In genomic region chr13:34647221-34647620, GRCm38 (mm10) we compare ENCODE assay signal across 14 mouse cellular contexts. TPM values are rescaled to one million over a fixed set of nuclear protein-coding genes. Genes with fewer than 3 reads are reported as not detected.
"Had no signal": no experiment of that assay in that cellular context is flagged by ENCODE, and none has a peak within 500 bp of the region (broad histone marks: within the 10 kb centered on the region; RNA-seq: fewer than 3 reads in every experiment).

No protein-coding gene starts in this region.

- H3K9me3 ChIP-seq: limb, embryonic 12.5 days; midbrain, embryonic 13.5 days; stomach, embryonic 15.5 days had no signal

- DNase-seq: layer of hippocampus, adult 9-11 months; layer of hippocampus, postnatal 36 days; liver; lung, adult 2 months; lung, postnatal 36 days; right cerebral cortex, postnatal 14 days; thymus, adult 2 months; thymus, postnatal 25 days had no signal

- H3K36me3 ChIP-seq: limb, embryonic 12.5 days; midbrain, embryonic 13.5 days; stomach, embryonic 15.5 days had no signal

- ATAC-seq: lung, postnatal 0 days; midbrain, embryonic 13.5 days had no signal

- H3K27ac ChIP-seq: limb, embryonic 12.5 days; liver, embryonic 14.5 days; midbrain, embryonic 13.5 days; stomach, embryonic 15.5 days had no signal

- H3K4me2 ChIP-seq: limb, embryonic 12.5 days; midbrain, embryonic 13.5 days; stomach, embryonic 15.5 days had no signal

- H3K9ac ChIP-seq: limb, embryonic 12.5 days; liver, embryonic 14.5 days; midbrain, embryonic 13.5 days; stomach, embryonic 15.5 days had no signal

- H3K4me3 ChIP-seq: limb, embryonic 12.5 days; midbrain, embryonic 13.5 days; stomach, embryonic 15.5 days had no signal

- H3K27me3 ChIP-seq: stomach, embryonic 15.5 days had no signal

RNA-seq across cellular contexts. Expression of gene Pxdc1, which starts 6.1 kb away (rescaled TPM):
- total RNA-seq: megakaryocyte progenitor cell, adult 5-6 weeks had no signal
